9 mouse cellular contexts compared by ENCODE assay signal in the genomic region with DNA sequence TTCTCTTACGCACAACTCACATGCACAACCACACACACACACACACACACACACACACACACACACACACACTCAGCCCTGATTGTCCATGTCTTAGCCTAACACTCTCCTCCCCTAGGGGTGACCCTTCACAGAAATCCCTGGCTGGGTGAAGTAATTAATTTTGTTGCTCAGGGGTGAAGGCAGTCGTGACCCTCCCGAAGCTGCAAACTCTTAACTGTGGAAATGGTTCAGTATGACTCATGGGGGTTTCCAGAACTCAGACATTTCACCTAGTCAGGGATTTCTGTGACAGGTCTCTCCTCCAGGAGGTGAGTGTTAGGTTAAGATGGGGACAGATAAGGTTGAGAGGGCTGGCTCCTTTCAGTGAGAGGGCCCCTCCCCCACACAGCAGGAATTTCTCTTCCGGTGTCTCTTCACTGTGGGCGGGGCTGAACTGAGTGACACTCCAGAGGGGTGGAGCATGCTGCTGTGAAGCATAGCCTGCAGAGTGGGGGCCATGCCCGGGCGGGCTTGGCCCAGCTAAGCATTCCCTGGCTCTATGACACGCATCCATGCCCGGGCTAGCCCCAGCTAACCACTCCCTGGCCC. TPM values are rescaled to one million over a fixed set of nuclear protein-coding genes. Genes with fewer than 3 reads are reported as not detected.
DNase-seq lines count a peak whose midpoint lies in the region; ATAC-seq lines count a peak whose summit lies in the region.
"Had no signal": no experiment of that assay in that cellular context is flagged by ENCODE, and none has a peak within 500 bp of the region (broad histone marks: within the 10 kb centered on the region; RNA-seq: fewer than 3 reads in every experiment).

No protein-coding gene starts in this region.

- no peaks in the 10 kb centered on the region for H3K4me1 ChIP-seq in forebrain, embryonic 13.5 days
- H3K4me1 ChIP-seq in limb, embryonic 13.5 days = peaks cover 14% of the 10 kb centered on the region
- 0 out of 2 replicates have a peak, but pooled peaks cover 5% of the 10 kb centered on the region for H3K4me1 ChIP-seq in neural tube, embryonic 15.5 days

- no peaks in the 10 kb centered on the region for H3K36me3 ChIP-seq in forebrain, embryonic 13.5 days (ENCODE audit: poor library complexity, severe bottlenecking)
- no peaks in the 10 kb centered on the region for H3K36me3 ChIP-seq in limb, embryonic 13.5 days
- no peaks in the 10 kb centered on the region for H3K36me3 ChIP-seq in neural tube, embryonic 15.5 days
- H3K36me3 ChIP-seq: embryonic facial prominence, embryonic 15.5 days had no signal

- no peak overlapping the region for H3K27ac ChIP-seq in forebrain, embryonic 13.5 days
- H3K27ac ChIP-seq in limb, embryonic 13.5 days = no peak overlapping the region
- H3K27ac ChIP-seq in neural tube, embryonic 15.5 days (replicated peaks) = peak overlapping the region; percentile 29; the same call in 1 of the 2 replicates
- H3K27ac ChIP-seq: embryonic facial prominence, embryonic 15.5 days; liver, embryonic 14.5 days had no signal

- H3K4me3 ChIP-seq in forebrain, embryonic 13.5 days = no peak overlapping the region
- no peak overlapping the region for H3K4me3 ChIP-seq in limb, embryonic 13.5 days
- H3K4me3 ChIP-seq in neural tube, embryonic 15.5 days (replicated peaks) = no peak overlapping the region
- H3K4me3 ChIP-seq: embryonic facial prominence, embryonic 15.5 days had no signal

- 54% methylated on average over 9 of the region's 9 CpGs for WGBS in forebrain, embryonic 13.5 days
- 38% methylated on average over 9 of the region's 9 CpGs for WGBS in limb, embryonic 13.5 days
- 45% methylated on average over 9 of the region's 9 CpGs for WGBS in neural tube, embryonic 15.5 days

- no peaks in the 10 kb centered on the region for H3K9me3 ChIP-seq in forebrain, embryonic 13.5 days (replicated peaks)
- H3K9me3 ChIP-seq in limb, embryonic 13.5 days = no peaks in the 10 kb centered on the region
- no peaks in the 10 kb centered on the region for H3K9me3 ChIP-seq in neural tube, embryonic 15.5 days (replicated peaks)
- H3K9me3 ChIP-seq: embryonic facial prominence, embryonic 15.5 days had no signal

- 0 out of 2 replicates have a peak, but pooled peaks have one; percentile 30 for ATAC-seq in forebrain, embryonic 13.5 days
- ATAC-seq in limb, embryonic 13.5 days (ENCODE audit: low FRiP score, low read depth) = peak; percentile 40; the same call in 1 of the 2 replicates
- ATAC-seq in neural tube, embryonic 15.5 days (ENCODE audit: low FRiP score) = peak; percentile 56; the same call in 1 of the 2 replicates

- DNase-seq in 3T3-L1 (ENCODE audit: low read depth, low spot score) = peak; percentile 86
- peak; percentile 74 for DNase-seq in CD4-positive helper T cell, adult 2 months (ENCODE audit: low read depth, low spot score)
- no peak for DNase-seq in frontal cortex, postnatal 36 days (ENCODE audit: low spot score in 2 of 2)
- DNase-seq in adrenal gland, adult 18-20 months (ENCODE audit: low spot score in 2 of 2) = no peak

- no peak overlapping the region for H3K4me2 ChIP-seq in forebrain, embryonic 13.5 days
- H3K4me2 ChIP-seq in limb, embryonic 13.5 days (replicated peaks) = no peak overlapping the region
- H3K4me2 ChIP-seq in neural tube, embryonic 15.5 days = no peak overlapping the region
- H3K4me2 ChIP-seq: embryonic facial prominence, embryonic 15.5 days had no signal

- H3K9ac ChIP-seq in forebrain, embryonic 13.5 days = no peak overlapping the region
- no peak overlapping the region for H3K9ac ChIP-seq in limb, embryonic 13.5 days
- H3K9ac ChIP-seq in neural tube, embryonic 15.5 days (replicated peaks) = no peak overlapping the region
- H3K9ac ChIP-seq: embryonic facial prominence, embryonic 15.5 days; liver, embryonic 14.5 days had no signal

- no peaks in the 10 kb centered on the region for H3K27me3 ChIP-seq in forebrain, embryonic 13.5 days
- no peaks in the 10 kb centered on the region for H3K27me3 ChIP-seq in limb, embryonic 13.5 days
- no peaks in the 10 kb centered on the region for H3K27me3 ChIP-seq in neural tube, embryonic 15.5 days (replicated peaks)
- H3K27me3 ChIP-seq: embryonic facial prominence, embryonic 15.5 days had no signal

RNA-seq across cellular contexts. Expression of gene Mettl24, which starts 30.0 kb away (rescaled TPM):
- polyA plus RNA-seq in forebrain, embryonic 13.5 days (2015; fragmentation: Nextera tagmentation; extraction: Ambion mirVana) = 0.21 and 0.34 TPM in 2 replicates
- polyA plus RNA-seq in limb, embryonic 13.5 days (2015; fragmentation: Nextera tagmentation; extraction: Ambion mirVana) = 1.3 and 1.6 TPM in 2 replicates
- polyA plus RNA-seq in neural tube, embryonic 15.5 days (2015; fragmentation: Nextera tagmentation; extraction: Ambion mirVana) = 0.84 and 1.2 TPM in 2 replicates
- 1 to 10 TPM; 6.5 to 7.3 TPM for total RNA-seq in adrenal gland, adult 18-20 months (2021)

Comparison
In these comparisons a context has a peak if more than half of its experiments do, and no peak if none do; other contexts are left out.
1. DNase-seq: peak in 3T3-L1 (single experiment) and CD4-positive helper T cell, adult 2 months (single experiment); none in frontal cortex, postnatal 36 days (0 of 2) and adrenal gland, adult 18-20 months (0 of 2).
2. Peak in every context shown above with its lines, with median percentiles within 50 percentile points of each other: ATAC-seq.